Mouse (Mus musculus) granulocyte monocyte progenitor cell, adult 5-6 weeks (primary cell): ENCODE data around the gene Agbl4. TPM values are rescaled to one million over a fixed set of nuclear protein-coding genes. Genes with fewer than 3 reads are reported as not detected.
A peak's percentile ranks its signal among the peaks of the same experiment; 100 is the strongest.

Experiments
- ATAC-seq: replicated peaks from 2 replicates; pipeline ENCODE4 v1.8.0; 2016; ENCODE audit warnings: mild to moderate bottlenecking, moderate TSS enrichment, inconsistent platforms; ENCODE audit not compliant: poor library complexity, severe bottlenecking
- total RNA-seq, 2 experiments: library from RNA; stranded (forward) in 1 of 2; stranded (reverse) in 1 of 2; fragments of 200-712, 200-1000 nt in 1 of 2; fragments of >200 nt in 1 of 2; fragmentation: Nextera tagmentation in 1 of 2; gene quantifications; 2 replicates each; pipeline ENCODE4 v1.2.3; 2014 to 2017

The Agbl4 gene
- total RNA-seq (2014; fragmentation: Nextera tagmentation) (not detected in 2 replicates), total RNA-seq (2017) (not detected in 2 replicates)

DNA sequence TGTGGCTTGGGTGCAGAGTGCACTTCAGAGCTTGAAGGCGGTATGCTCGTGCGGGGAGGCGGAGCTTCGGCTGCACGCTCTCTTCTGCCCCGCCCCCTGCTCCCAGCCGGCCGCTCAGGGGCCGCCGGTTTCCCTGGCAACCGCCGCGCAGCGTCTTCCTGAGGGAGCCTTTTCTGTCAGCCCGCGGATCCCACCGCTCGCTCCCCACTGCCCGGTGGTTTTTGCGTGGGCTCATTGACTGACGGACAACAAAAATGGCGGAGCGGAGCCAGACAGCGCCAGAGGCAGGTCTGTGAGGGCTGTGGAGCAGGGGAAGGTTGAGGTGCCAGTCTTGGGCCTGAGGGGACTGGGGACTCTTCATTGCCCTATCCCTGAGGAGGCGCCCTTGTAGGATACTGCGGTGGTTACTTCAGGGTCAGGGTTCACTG is at the start of gene Agbl4:
Gene Agbl4, plus strand, starts transcription at position 44 of the 428 bp plus-strand sequence.
- ATAC-seq = peak; percentile 71

DNA sequence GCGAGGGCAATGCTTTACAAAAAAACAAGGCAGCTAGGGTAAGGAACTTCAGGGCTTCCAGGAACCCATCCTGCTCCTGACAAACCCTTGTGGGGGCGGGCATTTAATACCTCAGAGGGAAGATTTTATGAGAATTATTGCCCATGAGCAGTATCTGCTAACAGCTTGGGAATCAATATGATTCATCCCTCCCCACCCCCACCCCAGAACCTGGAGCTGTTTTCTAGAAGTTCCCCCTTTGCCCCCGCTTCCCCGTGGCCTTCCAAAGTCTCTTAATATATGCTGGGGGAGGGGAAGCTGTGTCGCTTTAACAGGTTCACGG is 46.6 kb upstream of the Agbl4 start:
- peak; percentile 7; the same call in 1 of the 2 replicates for ATAC-seq

DNA sequence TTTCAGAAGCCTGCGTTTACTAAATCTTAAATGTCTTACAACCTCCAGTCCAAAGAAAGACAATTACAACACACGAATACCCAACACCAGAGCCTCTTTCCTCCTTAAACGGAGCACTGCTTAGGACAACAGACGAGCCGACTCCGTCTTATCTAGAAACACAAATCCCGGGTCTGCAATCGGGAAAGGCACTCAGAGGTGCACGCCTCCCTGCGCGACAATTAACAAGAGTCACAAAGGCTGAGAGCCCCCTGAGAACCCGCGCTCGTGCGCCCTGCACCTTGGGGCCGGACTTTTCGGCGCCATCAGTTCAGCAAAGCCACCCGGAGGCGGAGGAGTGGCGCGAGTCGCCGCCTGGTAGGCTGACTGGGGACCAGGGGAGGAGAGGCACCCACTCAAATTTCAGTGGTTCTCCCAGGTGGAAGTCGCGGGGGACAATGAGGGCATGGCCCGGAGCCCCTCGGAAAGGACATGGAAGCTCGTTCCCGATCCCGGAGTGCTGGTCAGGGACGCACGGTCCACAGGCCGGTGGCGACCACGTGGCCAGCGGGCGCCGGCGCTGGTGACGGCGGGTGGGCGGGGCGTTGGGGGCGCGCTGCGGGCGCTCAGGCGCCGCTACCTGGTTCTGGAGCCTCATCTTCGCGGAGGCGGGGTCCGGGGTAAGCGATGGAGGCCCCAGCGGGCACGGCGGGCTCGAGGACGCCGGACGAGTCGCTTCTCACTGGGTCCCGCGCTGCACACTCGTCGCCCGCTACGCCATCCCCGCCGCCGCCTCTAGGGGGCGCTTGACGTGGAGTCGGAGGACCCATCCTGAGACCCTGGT is 46.1 kb upstream of the Agbl4 start, which contains the start of gene Elavl4:
Gene Elavl4, minus strand, starts transcription at position 732 of the 823 bp plus-strand sequence.
- peak; percentile 71 for ATAC-seq

DNA sequence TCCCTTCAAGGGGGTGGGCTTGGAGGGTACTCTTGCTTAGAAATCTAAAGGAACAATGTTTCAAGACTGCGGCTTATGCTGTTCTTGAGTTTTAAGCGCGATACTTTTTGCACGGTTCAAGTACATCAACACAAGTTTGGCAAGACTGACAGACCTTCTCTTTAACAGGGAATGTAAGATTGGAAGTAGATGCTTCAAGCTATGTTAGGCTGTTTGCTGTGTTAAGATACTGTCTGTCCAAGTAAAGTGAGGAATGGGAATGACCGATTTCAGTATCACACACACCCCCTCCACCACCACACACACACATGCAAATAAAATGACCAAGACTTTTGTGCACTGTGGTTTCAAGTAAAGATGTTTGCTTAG is 45.5 kb upstream of the Agbl4 start:
- ATAC-seq = no peak

GRCm38 (mm10) chr4:110360568-110360967 is 36.9 kb upstream of the Agbl4 start:
- ATAC-seq = no peak

GRCm38 (mm10) chr4:110396221-110396620 is 1.2 kb upstream of the Agbl4 start:
- no peak for ATAC-seq

GRCm38 (mm10) chr4:110420306-110420705 is 22.8 kb downstream of the Agbl4 start:
- ATAC-seq = no peak

DNA sequence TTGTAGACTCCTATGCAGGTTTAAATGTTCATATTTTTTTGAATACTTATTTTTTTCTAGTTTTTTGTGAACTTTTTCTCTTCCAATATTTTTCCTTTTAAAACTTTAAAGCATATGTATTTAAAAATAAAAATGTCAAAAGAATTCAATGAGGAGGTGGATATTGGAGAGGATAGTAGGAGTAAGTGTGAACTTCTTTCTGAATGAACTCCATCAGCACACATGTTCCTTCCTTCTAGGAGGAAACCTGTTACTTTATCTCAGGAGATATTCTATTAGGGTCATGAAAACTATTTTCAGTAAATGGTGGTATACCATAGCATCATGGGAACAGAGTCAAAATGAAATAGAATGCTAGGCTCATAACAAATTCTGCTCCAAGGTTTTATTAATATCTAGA is 30.2 kb downstream of the Agbl4 start:
- no peak for ATAC-seq

DNA sequence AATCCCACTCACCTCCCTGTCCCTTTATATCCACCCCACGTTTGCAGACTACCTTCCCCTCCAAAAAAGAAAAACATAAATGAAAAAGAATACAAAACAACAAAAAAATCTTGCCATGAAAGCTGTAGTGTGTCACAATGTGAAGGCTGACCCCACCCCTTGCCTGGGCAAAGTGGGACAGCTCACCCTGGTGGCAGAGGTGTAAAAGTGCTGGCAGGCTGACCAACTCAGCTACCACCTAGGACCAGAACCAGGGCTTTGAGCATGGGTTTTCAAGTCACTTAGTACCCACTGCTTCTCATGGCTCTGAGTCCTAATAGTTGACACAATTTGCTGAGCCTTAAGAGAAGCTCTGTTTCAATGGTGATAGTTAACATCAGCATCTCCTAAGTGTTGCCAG is 96.9 kb downstream of the Agbl4 start:
- ATAC-seq = no peak

DNA sequence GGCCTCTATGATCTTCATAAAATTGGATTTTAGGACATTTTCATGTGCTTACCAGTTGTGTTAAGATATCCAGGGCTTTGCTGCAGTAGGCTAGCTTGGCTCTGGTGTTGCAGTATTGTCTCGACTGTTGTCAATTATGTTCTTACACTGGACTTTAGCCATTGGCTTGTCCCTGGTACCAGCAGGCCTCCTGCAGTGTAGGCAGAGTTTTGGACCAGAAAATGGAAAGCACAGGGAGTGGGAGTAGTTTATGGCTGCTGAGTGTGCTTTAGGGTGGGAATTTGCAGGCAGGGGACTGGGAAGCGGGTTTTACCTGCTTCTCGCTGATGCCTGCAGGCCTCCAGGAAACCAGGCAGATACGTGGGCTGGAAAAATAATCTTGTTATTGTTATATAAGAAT is 132.3 kb downstream of the Agbl4 start:
- no peak for ATAC-seq

GRCm38 (mm10) chr4:110549223-110549622 is 151.8 kb downstream of the Agbl4 start:
- ATAC-seq = no peak

GRCm38 (mm10) chr4:110597726-110598283 is 200.3 kb downstream of the Agbl4 start:
- ATAC-seq = no peak

DNA sequence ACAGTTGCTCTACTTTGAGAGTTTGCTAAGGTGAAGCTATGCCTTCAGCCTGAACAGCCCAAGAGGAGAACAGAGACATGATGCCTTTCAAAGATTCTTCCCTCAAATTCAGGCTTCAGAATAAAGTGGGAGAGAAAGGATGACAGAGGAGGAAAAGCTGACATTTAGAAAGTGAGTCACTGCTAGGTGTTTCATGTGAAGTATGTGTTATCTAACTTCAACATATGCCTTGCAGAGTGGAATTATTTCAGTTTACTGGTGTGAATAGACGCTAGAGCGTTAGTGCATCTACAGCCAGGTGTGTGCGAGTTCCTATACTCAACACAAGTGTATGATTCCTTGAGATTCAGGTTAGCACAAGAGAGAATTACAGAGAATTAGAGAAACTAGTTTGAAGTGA is 244.0 kb downstream of the Agbl4 start:
- no peak for ATAC-seq

DNA sequence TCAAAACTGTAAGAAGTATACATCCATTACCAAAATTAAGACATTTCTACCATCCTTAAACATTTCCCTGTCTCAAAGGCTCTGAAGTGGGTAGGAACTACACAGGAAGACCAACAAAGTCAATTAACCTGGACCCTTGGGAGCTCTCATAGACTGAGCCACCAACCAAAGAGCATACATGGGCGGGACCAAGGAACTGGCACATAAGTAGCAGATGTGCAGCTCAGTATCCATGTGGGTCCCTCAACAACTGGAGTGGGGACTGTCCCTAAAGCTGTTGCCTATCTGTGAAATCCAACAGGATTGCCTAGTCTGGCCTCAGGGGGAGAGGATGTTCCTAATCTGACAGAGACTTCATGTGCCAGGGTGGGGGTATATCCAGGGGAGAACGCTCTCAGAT is 265.5 kb downstream of the Agbl4 start:
- ATAC-seq = no peak

DNA sequence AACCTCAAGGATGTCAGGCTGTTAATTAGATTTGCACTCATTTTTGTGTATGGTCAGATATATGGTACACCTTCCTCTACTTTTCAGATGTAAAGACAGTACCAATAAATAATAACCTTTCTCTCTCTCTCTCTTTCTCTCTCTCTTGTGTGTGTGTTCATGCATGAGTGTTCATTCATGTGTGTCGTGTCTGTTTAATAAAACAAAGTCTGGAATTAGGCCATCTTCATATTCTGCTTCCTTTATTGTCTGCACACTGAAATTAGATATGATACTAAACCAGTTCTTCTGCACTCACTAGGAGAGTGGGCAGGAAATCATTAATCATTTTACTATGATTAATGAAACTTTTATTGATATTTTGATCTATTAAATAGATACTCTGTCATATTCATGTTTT is 276.7 kb downstream of the Agbl4 start:
- ATAC-seq = no peak

GRCm38 (mm10) chr4:110735141-110735540 is 337.7 kb downstream of the Agbl4 start:
- no peak for ATAC-seq

DNA sequence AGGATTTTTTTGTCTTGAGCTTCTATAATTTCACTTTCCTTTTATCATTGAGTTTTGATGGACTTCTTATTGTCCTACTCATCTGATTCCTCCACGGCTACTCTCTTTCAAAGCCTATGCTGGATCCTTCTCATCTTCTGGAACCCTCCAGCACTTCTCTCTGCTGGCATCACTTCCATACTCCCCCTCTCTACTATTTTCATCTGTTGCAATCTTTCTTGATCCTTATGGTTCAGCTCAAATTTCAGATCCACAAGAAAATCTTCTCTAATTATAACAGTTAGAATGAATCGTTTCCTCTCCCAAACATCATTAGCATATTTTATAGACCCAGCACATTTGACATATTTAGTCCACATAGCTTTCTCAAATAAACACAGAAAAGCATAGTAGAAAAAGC is 360.5 kb downstream of the Agbl4 start:
- no peak for ATAC-seq

DNA sequence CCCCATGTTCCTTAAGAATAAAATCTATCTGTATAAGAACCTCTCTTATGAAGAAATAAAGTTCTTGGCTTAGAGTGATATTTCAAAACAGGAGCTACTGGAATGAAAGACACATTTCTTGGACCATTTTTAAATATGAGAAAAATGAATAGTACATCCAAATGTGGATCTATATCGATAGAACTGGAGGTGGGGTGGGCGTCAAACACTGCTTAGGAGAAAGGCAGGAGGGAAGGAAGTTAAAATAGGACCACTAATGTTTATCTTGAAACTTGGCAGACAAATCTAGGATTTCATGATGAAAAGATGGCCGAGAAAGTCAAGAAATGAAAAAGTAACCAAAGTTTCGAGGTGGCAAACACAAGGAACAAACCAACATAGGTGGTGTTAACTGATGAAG is 391.1 kb downstream of the Agbl4 start:
- no peak for ATAC-seq

- ATAC-seq = no peak
Measured at GRCm38 (mm10) chr4:110799902-110800301, 402.4 kb downstream of the Agbl4 start.

DNA sequence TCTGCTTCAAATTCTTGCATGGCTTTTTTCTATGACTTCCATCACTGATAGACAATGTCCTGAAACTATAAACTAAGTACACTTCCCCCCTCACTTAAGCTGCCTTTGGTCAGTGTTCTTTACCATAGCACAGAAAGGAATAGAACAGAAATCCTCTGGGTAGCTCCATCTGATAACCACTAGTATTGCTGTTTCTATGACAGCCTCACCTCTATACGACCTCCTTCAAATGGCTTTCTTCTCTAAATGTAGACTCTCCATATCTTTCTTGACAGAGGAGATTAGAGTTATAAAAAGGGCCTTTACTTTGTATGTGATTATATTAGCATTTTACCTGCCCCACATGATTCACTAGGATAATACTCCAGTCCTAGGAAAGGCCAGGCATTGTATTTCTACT is 413.5 kb downstream of the Agbl4 start:
- ATAC-seq = no peak

- no peak for ATAC-seq
Measured at GRCm38 (mm10) chr4:110832776-110833175, 435.3 kb downstream of the Agbl4 start.
